Mouse (Mus musculus) embryonic facial prominence, embryonic 15.5 days (tissue): ENCODE results near the gene Kif3a. TPM values are rescaled to one million over a fixed set of nuclear protein-coding genes. Genes with fewer than 3 reads are reported as not detected.

Source experiments
- ATAC-seq: fragments of 200-750 bp; cut with Nextera tagmentation; 2 replicates; pipeline ENCODE4 v1.8.0; 2017; ENCODE audit warnings: low read depth, moderate TSS enrichment; ENCODE audit not compliant: insufficient number of reproducible peaks, low FRiP score, low TSS enrichment
- H3K27ac ChIP-seq: fragments of 300-500 bp; sonication (generic); replicated peaks from 2 replicates; pipeline ENCODE4 v1.5.1; 2015; ENCODE audit warnings: mild to moderate bottlenecking, inconsistent platforms
- H3K27me3 ChIP-seq: fragments of 300-500 bp; sonication (generic); 2 replicates; pipeline ENCODE4 v1.6.1; 2015; ENCODE audit warnings: inconsistent platforms
- H3K36me3 ChIP-seq: fragments of 300-500 bp; sonication (generic); 2 replicates; pipeline ENCODE4 v1.6.1; 2015; ENCODE audit warnings: mild to moderate bottlenecking, inconsistent platforms
- H3K4me1 ChIP-seq: fragments of 300-500 bp; sonication (generic); 2 replicates; pipeline ENCODE4 v1.6.1; 2015; ENCODE audit warnings: inconsistent platforms
- H3K4me2 ChIP-seq: fragments of 300-500 bp; sonication (generic); replicated peaks from 2 replicates; pipeline ENCODE4 v1.6.1; 2015; ENCODE audit warnings: mild to moderate bottlenecking, inconsistent platforms
- H3K4me3 ChIP-seq: fragments of 300-500 bp; sonication (generic); replicated peaks from 2 replicates; pipeline ENCODE4 v1.5.1; 2015; ENCODE audit warnings: mild to moderate bottlenecking, inconsistent platforms
- H3K9ac ChIP-seq: fragments of 300-500 bp; sonication (generic); 2 replicates; pipeline ENCODE4 v1.6.1; 2015; ENCODE audit warnings: inconsistent platforms
- H3K9me3 ChIP-seq: fragments of 300-500 bp; sonication (generic); replicated peaks from 2 replicates; pipeline ENCODE4 v1.6.1; 2016; ENCODE audit warnings: inconsistent platforms
- WGBS: fragments of 180-500 bp; shearing (Covaris S2); methylation state at CpG from one replicate; pipeline ENCODE4 v1.1.7; 2015; 5-methylcytosine and 5-hydroxymethylcytosine counted together
- polyA plus RNA-seq: library from polyadenylated mRNA; unstranded; fragments of >200 nt; fragmentation: Nextera tagmentation; extraction: Ambion mirVana; gene quantifications from 2 replicates; pipeline ENCODE4 v1.2.1, GENCODE M21; 2015

The Kif3a gene
- polyA plus RNA-seq, 1 experiment from 2014 or later = 92.0 TPM

DNA sequence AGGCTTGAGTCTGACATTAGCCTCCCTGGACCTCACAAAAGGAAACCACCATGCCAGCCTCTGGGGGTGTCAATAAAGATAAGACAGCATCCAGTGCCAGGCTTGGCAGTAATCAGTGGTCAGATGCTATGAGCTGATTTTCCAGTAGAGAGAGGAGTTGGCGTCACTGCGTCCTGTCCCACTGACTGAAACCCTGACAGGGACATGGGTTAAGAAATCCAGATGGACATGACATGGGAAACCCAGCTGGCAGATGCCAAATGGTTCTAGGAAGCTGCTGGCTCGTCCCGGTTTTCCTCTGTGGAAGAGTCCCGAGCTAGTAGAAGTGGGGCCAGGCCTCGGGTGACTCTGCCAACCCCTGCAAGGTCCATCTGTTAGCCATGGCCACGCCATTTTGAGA is 66.5 kb downstream of the Kif3a start:
- ATAC-seq = no peak
- Histone ChIP-seq H3K9ac (no peak overlapping the region), H3K9me3 (no peaks in the 10 kb centered on the region), H3K4me1 (peaks cover 16% of the 10 kb centered on the region), H3K4me3 (no peak overlapping the region), H3K4me2 (no peak overlapping the region), H3K27ac (no peak overlapping the region), H3K36me3 (no peaks in the 10 kb centered on the region), H3K27me3 (peaks cover 4% of the 10 kb centered on the region)
- WGBS = 86% methylated on average over 7 of the region's 7 CpGs

DNA sequence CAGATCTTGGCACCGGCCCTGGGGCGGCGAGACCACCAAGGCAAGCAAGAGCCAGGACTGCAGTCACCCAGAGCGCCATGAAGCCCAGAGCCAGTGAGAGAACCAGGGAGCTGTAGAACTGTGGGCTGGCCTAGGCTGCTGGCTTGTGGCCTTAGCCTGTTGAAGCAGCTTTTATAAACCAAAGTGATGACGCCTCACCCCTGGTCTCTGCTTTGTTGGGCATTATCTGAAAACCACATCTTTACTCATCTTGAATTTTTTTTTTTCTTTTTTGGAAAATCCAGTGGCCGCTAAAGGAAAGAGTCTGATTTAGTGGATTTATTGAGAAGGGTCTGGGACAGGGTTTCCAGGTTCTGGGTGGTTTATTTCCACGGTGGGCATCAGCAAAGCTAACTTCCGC is 67.4 kb downstream of the Kif3a start, which contains the start of gene Il13:
Gene Il13 (minus strand): TSS at position 147 of the 400 bp plus-strand sequence.
- ATAC-seq = no peak
- no peak within 1 kb of the TSS for H3K9ac ChIP-seq

GRCm38 (mm10) chr11:53635590-53636182 is 68.5 kb downstream of the Kif3a start:
- peaks cover 4% of the 10 kb centered on the region for H3K27me3 ChIP-seq
- 35% methylated on average over 9 of the region's 9 CpGs for WGBS
- ATAC-seq = no peak

More for the DNA sequence above, 67.4 kb downstream of the Kif3a start, which contains the start of gene Il13:
- no peak within 1 kb of the TSS for H3K4me2 ChIP-seq
- H3K36me3 ChIP-seq = no peaks in the 10 kb centered on the region
- 92% methylated on average over 8 of the region's 8 CpGs for WGBS
- no peak within 1 kb of the TSS for H3K27ac ChIP-seq
- H3K9me3 ChIP-seq = no peaks in the 10 kb centered on the region
- no peak within 1 kb of the TSS for H3K4me3 ChIP-seq
- H3K4me1 ChIP-seq = peaks cover 16% of the 10 kb centered on the region
- peaks cover 4% of the 10 kb centered on the region for H3K27me3 ChIP-seq

DNA sequence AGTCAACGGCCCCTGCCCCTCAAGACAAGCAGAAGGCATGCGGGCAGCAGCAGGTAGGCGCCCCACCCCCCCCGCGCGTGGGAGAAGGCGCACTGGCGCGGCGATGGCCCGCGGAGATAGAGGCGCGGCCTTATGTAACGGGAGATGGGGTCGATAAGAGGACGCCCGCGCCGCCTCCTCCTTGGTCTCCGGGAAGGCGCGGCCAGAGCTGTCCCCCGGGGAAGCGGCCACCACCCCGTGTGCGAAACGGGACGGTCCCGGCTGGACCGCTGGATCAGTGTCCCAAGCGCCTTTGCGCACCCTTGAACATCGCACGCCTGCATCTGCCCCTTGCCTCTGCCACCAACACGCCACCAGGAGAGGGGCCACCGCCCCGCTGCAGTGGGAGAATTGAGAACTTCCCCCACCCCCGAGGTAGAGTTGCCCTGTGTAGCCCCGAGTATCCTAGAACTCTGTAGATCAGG is 69.0 kb downstream of the Kif3a start:
- H3K9me3 ChIP-seq = no peaks in the 10 kb centered on the region
- under 1% methylated on average over 40 of the region's 40 CpGs for WGBS
- peaks cover 16% of the 10 kb centered on the region for H3K4me1 ChIP-seq
- ATAC-seq = peak; percentile 16; the same call in 1 of the 2 replicates
- H3K9ac ChIP-seq = no peak overlapping the region
- peak overlapping the region; percentile 37 for H3K4me3 ChIP-seq
- H3K36me3 ChIP-seq = no peaks in the 10 kb centered on the region
- H3K27ac ChIP-seq = no peak overlapping the region
- peaks cover 4% of the 10 kb centered on the region for H3K27me3 ChIP-seq
- H3K4me2 ChIP-seq = peak overlapping the region; percentile 67

More at GRCm38 (mm10) chr11:53635590-53636182, 68.5 kb downstream of the Kif3a start:
- no peak overlapping the region for H3K9ac ChIP-seq
- peaks cover 16% of the 10 kb centered on the region for H3K4me1 ChIP-seq
- H3K4me3 ChIP-seq = peak overlapping the region; percentile 37
- H3K36me3 ChIP-seq = no peaks in the 10 kb centered on the region
- H3K27ac ChIP-seq = no peak overlapping the region
- H3K9me3 ChIP-seq = no peaks in the 10 kb centered on the region
- H3K4me2 ChIP-seq = peak overlapping the region; percentile 67

GRCm38 (mm10) chr11:53637046-53637802 is 70.0 kb downstream of the Kif3a start:
- Histone ChIP-seq H3K27ac (no peak overlapping the region), H3K36me3 (no peaks in the 10 kb centered on the region), H3K27me3 (peaks cover 4% of the 10 kb centered on the region), H3K4me3 (no peak overlapping the region), H3K4me1 (peaks cover 16% of the 10 kb centered on the region), H3K9ac (no peak overlapping the region), H3K4me2 (peak overlapping the region; percentile 10; the same call in 1 of the 2 replicates), H3K9me3 (no peaks in the 10 kb centered on the region)
- ATAC-seq = no peak
- WGBS = 15% methylated on average over 21 of the region's 21 CpGs

- ATAC-seq = no peak
- Histone ChIP-seq H3K9me3 (no peaks in the 10 kb centered on the region), H3K4me2 (no peak overlapping the region), H3K36me3 (no peaks in the 10 kb centered on the region), H3K27me3 (peaks cover 4% of the 10 kb centered on the region), H3K27ac (no peak overlapping the region), H3K4me1 (peaks cover 16% of the 10 kb centered on the region), H3K4me3 (no peak overlapping the region), H3K9ac (no peak overlapping the region)
- WGBS = 76% methylated on average over 10 of the region's 10 CpGs
Observed at GRCm38 (mm10) chr11:53637803-53638260, 70.7 kb downstream of the Kif3a start.

GRCm38 (mm10) chr11:53642744-53643279 is 75.6 kb downstream of the Kif3a start:
- Histone ChIP-seq H3K27ac (no peak overlapping the region), H3K4me1 (no peaks in the 10 kb centered on the region), H3K27me3 (no peaks in the 10 kb centered on the region), H3K4me2 (no peak overlapping the region), H3K4me3 (no peak overlapping the region), H3K36me3 (no peaks in the 10 kb centered on the region), H3K9ac (no peak overlapping the region), H3K9me3 (no peaks in the 10 kb centered on the region)
- no peak for ATAC-seq
- 78% methylated on average over 12 of the region's 12 CpGs for WGBS

- Histone ChIP-seq H3K9me3 (no peaks in the 10 kb centered on the region), H3K4me2 (no peak overlapping the region), H3K4me1 (no peaks in the 10 kb centered on the region), H3K36me3 (no peaks in the 10 kb centered on the region), H3K27me3 (no peaks in the 10 kb centered on the region), H3K9ac (no peak overlapping the region), H3K27ac (no peak overlapping the region), H3K4me3 (no peak overlapping the region)
- ATAC-seq = no peak
- WGBS = 68% methylated on average over 5 of the region's 5 CpGs
Observed at GRCm38 (mm10) chr11:53644017-53644416, 76.8 kb downstream of the Kif3a start.

DNA sequence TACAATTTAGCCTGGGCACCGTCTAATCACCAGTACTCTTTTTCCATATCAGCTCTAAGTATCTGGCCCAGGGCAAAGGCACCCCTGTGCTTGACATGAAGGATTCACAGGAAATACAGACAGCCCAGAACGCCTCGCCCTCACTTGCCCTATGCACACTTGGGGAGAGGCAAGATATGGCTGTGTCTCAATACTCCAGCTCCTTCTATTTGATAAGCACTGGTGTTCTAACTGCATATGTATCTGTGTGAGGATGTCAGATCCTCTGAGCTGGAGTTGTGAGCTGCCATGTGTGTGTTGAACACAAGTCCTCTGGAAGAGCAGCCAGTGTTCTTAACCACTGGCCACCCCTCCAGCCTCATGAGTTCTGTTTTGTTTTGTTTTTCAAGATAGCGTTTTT is 84.3 kb downstream of the Kif3a start:
- no peak for ATAC-seq
- H3K27ac ChIP-seq = no peak overlapping the region
- no peak overlapping the region for H3K9ac ChIP-seq
- H3K4me1 ChIP-seq = no peaks in the 10 kb centered on the region
- H3K9me3 ChIP-seq = no peaks in the 10 kb centered on the region
- no peak overlapping the region for H3K4me2 ChIP-seq
- peaks cover 54% of the 10 kb centered on the region for H3K36me3 ChIP-seq
- WGBS = 82% methylated on average over 4 of the region's 4 CpGs
- H3K4me3 ChIP-seq = no peak overlapping the region
- H3K27me3 ChIP-seq = no peaks in the 10 kb centered on the region
